Mouse (Mus musculus): ENCODE measurements at regions not wholly inside any gene's neighbourhood (a gene's known extent, or its start where the extent isn't known, plus 50 kb on each side); places are given as distances from the start of the nearest gene placed in this dataset.

DNA sequence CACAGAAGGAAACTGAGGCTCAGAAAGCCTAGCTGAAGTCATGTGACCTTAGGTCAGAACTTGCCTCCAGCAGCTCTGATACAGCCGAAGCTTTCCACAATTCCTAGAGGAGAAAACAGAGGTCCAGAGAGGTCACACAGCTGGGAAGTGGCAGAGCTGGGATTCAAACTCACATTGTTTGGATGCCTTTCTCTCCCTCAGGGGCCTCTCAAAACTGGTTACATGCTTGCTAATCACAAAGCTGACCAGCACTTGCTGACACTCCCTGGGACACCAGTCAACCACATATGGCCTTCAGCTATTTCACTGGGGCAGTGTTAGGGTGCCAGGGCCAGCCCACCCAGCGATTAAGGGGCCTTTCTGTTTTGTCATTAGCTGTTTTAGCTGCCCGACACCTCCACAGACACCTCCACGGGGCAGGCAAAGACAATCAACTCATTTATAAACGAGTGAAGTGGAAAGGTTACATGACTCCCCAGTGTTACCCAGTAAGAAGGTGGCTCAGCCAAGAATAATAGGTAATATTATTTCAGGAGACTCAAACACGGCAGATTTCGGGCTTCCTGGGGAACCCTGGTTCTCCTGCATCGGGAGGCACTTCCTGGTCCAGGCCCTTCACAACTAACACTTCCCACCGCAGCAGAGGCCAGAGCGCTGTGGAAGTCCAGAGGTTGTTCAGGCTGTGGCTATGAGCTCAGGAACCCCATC, 71.4 kb downstream of the 2410131K14Rik start:
- no peak for DNase-seq (ENCODE audit: low spot score in 2 of 2)

DNA sequence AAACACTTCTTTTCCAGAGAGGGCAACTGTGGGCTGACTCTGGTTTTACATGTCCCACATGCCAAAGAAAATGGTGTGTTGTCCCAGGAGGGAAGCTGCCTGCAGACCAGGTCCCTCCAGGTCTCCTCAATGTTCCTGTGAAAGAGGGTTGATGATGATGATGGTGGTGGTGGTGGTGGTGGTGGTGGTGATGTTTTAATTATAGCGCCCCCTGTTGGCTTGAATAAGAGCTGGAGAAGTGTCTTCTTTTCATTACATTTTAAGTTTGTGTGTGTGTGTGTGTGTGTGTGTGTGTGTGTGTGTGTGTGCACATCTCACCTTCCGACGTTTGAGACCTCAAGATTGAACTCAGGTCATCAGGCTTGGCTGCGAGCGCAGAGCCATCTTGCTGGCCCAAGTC, 73.0 kb downstream of the 2410131K14Rik start:
- no peak for DNase-seq (ENCODE audit: low spot score in 2 of 2)

DNA sequence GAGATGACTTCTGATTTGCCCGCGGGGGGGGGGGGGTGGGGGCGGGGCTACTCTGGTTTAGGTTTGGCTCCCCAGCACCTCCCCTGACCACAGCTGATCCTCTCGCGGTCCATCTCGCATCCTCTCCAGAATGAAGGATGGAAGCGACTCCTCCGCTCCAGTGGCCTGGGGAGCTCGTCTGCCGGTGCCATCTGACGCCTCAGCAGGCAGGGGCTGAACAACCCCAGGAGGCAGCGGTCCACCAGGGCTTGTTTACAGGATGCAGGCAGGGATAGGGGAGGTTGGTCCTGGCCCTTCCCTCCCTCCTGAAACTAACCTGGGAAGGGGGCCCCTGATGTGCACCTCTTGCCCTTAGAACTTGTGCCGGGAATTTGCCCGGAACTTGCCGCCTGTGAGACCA, 73.9 kb downstream of the 2410131K14Rik start:
- no peak for DNase-seq (ENCODE audit: low spot score in 2 of 2)

DNA sequence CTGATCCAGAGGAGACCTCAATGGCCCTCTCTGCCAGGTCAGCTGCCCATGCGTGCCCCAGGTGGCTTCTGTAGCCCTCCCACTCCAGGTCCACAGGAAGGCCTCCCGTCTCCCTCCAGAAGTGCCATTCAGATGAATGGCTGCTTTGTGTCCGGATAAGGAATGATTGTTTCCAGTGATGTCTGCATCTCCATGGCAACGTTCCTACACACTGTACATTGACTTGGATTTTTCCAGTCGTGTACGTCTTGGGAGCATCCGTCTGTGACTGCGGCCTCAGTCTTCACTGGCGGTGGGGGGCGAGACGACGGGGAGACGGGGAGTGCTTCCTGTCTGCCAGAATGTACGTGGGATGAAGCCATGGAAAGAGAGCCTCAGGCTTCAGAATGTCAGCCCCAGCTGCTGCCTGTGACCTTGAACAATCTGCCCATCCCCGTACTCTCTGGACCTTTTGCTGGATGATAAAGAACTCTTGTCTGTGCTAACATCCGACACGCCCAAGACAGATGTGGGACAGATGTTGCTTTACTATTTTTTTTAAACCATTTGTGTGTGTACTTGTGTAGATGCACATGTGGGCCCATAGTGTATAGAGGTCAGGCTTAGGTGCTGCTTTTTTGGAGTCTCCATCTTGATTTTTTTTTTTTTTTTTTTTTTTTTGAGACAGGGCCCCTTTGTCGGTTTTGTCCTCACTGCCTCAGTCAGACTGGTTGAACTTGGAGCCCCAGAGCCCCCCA, 76.9 kb downstream of the 2410131K14Rik start:
- DNase-seq (ENCODE audit: low spot score in 2 of 2) = peak; percentile 41 to 58

DNA sequence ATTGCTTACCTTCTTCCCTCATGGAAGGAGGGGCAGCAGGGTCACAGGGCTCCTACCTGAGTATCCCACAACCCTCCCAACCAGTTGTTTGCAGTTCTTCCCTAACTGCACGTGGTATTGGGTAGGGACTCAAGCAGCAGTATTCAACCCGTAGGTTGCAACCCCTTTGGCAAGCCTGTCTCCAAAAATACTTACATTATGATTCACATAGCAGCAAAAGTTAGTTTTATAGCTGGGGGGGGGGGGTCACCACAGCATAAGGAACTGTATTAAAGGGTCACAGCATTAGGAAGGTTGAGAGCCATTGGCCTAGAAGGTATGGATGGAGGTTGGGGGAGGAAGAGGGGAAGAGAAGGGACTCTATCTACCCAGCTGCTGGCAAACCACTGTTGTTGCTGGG, 78.1 kb downstream of the 2410131K14Rik start:
- no peak for DNase-seq (ENCODE audit: low spot score in 2 of 2)

DNA sequence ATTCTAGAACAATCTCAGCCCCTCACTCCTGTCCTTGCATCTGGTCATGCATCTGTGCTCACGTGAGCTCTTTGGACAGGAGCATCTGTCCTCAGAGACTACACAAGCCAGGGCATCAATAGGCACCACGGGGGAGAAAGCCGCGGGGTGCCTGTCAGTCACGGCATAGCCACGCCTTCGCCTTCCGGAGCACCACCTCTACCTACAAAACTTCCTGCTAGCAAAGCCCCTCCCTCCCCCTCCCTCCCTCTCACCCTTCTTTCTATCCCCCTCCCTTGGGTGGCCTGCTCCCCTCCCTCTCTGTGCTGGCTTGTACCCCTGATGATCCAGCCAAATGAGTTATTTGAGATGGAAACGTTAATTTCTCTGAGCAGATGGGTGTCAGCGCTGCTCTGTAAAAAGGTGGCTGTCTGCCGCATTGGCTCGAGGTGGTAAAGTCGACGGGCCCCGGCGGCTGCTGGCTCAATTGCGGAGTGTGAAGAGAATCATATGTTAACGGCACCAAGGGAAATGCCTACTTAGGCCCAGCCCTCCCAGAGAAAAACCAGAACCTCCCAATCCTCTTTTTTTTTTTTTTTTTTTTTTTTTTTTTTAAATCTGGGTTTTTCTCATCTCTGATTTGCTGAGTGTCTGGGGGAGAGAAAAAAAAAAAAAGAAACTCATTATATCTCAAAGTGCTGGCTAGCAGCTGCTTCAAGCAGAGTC, 82.0 kb downstream of the 2410131K14Rik start:
- peak in 1 of 2 experiments; percentile 56 for DNase-seq (ENCODE audit: low spot score in 2 of 2)

DNA sequence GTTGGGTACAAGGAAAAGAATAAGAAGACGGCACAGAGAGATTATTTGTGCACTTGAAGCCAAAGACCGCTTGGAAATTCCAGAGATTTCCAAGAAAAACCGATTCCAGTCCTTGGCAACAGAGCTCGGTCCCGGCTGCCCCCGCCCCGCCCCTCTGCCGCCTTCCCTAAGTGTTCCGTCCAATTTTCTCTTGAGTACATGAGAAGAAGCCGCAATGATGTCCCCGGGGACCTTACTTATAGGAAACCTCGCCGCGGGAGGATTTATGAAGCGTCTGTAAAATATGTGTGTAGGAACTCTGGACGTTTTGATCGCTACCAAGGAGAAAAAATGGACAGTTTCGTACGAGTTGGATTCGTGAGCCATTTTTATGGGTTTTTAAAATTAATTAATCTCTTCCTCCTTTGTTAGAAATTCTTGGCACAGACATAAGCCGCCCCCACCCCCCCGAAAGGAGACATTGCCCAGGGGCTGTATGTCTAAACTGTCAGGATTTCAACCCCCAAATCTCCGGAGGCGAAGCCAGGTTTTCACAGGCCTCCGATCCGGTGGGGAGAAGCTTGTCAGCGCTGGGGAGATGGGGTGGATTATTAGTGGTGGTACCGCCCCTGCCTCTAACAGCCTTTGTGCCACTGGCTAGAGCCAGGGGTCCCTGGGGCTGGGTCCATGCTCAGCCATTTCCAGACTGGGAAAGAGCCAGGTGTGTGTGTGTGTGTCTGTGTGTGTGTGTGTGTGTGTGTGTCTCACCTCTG, 83.1 kb downstream of the 2410131K14Rik start:
- DNase-seq (ENCODE audit: low spot score in 2 of 2) = no peak

DNA sequence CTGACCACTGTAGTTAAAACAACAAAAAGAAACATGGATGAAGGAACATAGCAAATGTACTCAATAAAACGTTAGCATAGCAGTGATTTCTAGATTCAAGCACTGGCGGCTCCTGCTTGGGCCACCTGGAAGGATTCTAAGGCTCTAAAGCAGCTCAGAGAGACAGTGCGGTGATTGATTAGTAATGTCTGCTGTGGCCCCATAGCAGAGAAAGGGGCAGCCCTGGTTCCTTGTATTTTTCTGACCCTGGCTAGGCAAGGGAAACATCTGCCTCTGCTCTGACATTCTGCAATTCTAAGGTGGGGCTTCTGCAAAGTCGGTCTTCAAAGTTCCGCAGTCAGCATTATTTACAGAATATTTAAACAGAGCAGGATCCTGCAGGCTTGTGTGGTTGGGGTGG, 84.1 kb downstream of the 2410131K14Rik start:
- no peak for DNase-seq (ENCODE audit: low spot score in 2 of 2)

DNA sequence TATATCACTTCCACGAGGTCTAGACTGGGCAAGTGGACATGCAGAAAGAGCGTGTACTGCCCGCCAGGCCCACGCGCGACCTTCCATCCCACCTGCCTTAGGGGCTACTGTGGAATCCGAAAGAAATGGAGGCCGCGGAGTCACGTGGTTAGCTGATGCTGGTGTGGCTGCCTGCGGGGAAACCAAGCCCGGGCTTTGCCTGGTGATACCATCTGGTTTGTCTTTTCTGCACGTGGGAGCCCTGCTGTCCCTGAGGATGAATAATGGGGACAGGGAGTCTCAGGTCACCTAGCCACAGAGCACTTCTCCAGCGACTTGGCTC, 86.2 kb downstream of the 2410131K14Rik start:
- peak; percentile 63 to 65 for DNase-seq (ENCODE audit: low spot score in 2 of 2)

DNA sequence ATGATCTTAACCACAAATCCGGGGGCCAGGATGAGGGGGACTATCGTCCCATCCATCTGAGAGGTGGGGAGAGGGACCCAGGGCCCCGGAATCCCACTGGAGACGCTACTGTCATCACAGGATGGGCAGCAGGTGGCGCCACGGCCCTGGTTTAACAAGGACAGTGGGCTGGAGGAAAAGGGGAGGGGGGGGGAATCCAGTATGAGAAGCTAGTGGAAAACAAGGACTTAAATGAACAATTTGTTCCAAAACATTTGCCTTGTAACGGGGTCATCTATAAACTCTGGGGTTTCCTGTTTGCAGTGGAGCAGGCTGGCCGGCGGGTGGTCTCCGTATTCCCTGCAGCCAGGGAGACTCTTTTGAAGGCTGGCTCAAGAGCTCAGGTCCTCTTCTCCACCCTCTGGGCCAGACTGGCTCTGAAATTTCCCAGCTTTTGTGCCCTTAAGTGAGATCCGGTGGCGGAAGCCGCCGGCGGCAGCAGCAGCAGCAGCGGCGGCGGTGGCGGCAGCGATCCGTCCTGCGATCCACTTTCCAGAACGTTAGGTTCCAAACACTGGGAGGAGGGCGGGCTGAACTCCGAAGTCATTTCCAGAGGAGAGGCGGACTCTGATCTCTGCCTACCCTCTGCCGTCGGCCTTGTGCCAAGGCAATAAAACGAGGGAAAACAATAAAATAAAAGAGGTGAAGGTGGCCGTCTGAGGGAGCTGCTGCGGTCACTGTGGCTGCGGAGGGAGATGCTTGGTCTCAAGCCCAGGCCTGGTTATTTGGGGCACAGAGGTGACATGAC, 86.8 kb downstream of the 2410131K14Rik start:
- DNase-seq (ENCODE audit: low spot score in 2 of 2) = peak in 1 of 2 experiments; percentile 76

DNA sequence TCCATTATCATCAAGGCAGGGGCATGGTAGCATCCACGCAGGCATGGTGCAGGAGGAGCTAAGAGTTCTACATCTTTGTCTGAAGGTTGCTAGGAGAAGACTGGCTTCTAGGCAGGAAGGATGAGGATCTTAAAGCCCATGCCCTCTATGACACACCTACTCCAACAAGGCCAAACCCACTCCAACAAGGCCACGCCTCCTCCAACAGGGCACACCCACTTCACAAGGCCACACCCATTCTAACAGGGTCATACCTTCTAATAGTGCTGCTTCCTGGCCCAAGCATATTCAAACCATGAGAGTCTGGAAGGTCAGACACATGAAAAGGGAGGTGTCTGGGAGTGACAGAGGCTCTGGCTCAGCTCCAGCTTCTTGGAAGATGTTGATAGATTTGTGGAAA, 89.0 kb downstream of the 2410131K14Rik start:
- DNase-seq (ENCODE audit: low spot score in 2 of 2) = no peak

DNA sequence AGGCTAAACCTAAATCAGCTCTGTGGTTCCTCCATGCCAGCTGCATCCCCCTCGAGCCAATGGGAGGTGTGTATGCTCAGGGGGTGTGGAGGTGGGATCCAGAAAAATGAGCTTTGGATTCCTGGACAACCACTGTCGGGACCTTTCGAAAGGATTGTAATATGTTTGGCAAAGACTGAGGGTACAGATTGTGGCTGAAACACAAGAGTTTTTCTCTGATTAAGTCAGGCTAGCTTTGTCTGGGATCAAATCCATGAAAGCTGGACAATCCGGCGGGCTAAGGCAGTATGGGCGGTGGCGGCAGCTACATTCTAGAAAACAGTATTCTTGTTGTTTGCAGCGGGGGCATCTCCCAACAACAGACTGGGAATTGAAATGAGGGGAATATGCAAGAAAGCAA, 93.2 kb downstream of the 2410131K14Rik start:
- DNase-seq (ENCODE audit: low spot score in 2 of 2) = no peak

DNA sequence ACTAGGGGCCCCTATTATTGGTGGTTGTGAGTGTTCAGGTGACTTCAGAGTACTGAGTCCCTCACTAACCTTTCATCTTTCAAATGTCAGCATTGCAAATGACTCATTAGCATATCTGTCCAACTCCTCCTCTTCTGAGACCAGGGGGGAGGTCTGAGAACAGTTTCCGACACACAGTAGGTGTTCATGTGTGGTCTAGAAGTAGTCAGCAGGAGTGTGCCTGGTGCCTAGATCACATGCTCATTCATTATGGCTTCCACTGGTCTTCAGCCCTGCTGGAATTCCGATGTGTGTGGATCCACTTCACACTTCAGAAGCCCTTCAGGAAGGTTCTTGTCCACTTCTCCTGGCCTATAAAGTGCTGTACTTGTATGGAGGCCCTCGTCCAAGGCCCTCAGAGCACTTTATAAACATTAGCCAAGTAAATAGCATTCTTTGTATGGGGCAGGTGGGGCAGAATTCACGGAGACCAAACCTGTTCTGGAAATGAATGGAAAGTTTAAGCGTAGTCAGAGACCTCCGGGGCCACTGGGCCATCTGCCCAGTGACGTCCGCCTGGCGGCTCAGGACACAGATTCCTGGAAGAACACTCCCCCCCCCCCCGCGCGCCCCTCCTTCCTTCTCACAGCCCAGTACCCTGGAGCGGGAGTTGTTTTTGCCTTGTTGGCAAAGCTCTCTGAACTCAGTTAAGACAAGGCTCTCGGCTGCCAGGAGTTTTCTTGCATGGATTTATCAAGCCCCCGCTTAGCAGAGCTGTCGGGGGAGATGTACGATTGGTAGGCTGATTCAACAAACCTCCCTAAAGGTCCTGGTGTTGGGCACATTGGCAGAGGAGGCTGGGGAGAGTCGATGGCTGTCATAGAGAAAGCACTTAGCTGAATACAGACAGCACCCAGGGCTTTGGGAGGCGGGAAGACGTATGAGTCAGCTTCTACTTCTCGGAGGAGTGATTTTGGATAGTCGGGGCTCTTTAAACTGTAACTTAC, 94.9 kb downstream of the 2410131K14Rik start:
- DNase-seq (ENCODE audit: low spot score in 2 of 2) = peak; percentile 32 to 38

DNA sequence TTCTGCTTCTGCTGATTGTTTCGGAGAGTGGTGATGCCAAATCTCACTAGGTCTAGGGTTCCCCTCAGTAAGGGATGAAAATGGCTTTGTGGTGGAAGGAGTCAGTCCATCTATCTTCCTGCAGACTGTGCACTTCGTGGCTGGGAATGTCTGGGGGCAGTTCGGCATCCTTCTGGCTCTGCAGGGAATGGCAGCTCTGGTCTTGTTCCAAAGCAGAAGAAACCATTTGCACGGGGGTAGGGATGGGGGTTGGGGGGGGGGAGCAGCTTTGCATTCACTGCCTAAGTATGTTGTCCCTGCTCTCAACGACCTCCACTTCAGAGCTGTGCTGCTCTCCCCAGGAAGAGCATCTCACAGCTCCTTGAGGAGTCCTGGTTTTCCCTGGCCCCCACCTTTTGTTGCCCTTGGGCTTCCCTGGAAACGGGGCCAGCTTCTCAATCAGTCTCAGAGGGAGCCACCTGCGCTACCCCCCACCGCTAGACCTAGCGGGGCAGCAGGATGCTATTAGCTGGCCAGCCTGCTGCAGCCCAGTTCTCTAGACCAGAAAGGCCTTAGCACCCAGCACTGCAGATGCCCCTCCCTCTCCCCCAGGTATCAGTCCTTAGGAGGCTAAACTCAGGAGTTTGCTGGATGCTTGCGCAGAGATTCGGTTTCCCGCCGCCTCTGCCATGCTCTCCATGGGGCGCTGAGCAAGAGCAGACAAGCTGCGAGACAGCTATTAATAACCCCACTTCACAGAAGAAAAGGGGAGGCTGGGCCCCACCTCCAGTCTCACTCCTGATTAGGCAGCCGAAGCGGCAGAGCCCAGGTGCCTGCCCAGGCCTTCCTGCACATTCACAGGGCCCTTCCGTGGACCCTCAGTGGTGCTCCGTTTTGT, 98.7 kb downstream of the 2410131K14Rik start:
- peak; percentile 36 to 65 for DNase-seq (ENCODE audit: low spot score in 2 of 2)

DNA sequence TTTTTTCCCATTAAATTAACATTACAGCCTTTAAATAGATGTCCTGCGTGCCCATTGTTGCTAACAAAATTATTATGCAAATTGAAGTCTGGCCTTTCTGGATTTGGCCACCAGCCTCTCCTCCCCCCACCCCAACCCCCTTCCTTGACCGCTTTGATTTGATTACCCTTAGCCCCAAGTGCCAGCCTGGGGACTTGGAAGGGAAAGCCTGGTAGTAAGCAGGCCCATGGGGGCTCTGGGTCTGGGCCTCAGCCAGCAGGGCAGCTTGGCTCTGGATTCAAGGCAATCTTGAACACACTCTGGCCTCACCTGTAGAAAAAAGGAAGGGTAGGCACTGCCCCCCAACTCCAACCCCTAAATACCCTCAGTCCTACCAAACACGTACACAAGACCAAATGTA, 100.2 kb downstream of the 2410131K14Rik start:
- DNase-seq (ENCODE audit: low spot score in 2 of 2) = no peak

DNA sequence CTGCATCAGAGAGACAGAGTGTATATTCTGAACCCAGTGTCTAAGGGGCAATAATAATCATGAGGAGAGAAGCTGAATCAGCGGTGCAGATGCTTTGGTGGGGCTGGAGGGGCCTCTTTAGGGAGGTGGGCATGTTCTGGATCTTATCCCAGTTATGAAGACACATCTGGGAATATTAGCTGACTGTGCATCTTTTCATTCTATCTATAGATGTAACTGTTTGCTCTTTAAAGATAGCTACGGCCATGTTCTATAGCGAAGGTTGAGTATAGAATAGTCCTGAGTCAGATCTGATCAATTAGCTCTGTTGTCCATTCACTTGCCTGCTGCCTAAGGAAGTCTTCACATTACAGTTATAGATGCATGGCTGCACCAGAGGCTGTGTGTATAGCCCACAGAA, 104.0 kb downstream of the 2410131K14Rik start:
- DNase-seq (ENCODE audit: low spot score in 2 of 2) = no peak

DNA sequence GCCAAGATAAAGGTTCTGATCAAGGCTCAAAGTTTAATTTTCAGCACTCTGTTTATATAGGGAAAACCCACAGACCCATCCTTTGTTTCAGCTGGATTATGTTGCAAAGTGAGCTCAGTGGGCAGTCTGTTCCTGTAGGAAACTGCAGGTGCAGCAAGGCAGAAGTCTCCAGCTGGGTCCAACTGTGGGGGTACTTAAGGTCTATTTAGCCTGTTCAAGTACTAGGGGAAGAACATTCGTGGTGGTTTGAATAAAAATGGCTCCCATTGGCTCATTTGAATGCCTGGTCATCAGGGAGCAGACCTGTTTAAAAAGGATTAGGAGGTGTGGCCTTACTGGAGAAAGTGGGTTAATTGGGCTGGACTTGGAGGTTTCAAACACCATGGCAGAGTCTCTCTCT, 106.3 kb downstream of the 2410131K14Rik start:
- DNase-seq (ENCODE audit: low spot score in 2 of 2) = no peak

DNA sequence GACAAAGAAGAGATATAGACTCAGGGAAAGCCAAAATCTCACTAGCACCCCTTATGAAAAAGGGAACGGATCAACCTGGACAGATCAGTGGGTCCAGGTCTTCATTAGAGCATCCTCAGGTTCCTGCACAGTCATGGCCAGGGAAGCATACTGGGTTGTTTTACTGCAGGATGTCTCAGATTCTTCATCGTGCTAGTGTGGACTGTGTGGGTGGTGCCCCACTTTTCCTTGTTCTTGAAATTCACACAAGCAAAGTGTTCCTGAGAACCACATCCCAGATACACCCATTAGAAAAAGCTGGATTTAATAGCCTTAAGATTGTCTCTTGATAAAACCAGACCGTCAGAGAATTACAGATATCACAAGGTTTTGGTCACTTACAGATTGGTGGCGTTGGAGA, 107.1 kb downstream of the 2410131K14Rik start:
- peak; percentile 43 to 73 for DNase-seq (ENCODE audit: low spot score in 2 of 2)

DNA sequence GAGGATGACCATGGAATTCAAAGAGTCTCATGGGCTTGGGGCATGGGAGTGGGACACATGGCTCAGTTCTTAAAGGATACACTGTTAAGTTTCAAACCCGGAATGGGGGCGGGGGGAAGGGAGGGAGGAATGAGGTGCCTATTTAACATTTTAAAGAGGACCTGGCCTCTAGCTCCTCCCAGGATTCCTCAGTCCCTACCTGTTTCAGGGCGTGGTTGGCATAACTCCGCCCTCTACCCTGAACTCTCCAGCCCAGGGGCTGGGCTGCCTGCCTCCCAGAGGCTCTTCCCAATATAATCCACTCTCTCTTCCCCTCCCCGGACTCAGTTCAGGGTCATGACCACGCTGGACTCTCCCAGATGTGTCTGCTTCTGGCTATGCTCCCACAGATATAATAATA, 108.0 kb downstream of the 2410131K14Rik start:
- DNase-seq (ENCODE audit: low spot score in 2 of 2) = no peak
